Mouse (Mus musculus) MEL (cell line): Measurements from ENCODE around the gene Rsf1. TPM values are rescaled to one million over a fixed set of nuclear protein-coding genes. Genes with fewer than 3 reads are reported as not detected.

Source experiments
- DNase-seq: peaks from one replicate; pipeline ENCODE4 v3.0.0; 2011; ENCODE audit warnings: low read depth, low spot score
- H3K27ac ChIP-seq: 2 replicates; pipeline ENCODE4 v1.5.1; 2012; ENCODE audit warnings: low read depth, mild to moderate bottlenecking, control low read depth, low read length, moderate library complexity; ENCODE audit not compliant: control insufficient read depth
- H3K27me3 ChIP-seq, 2 experiments: fragments of 150-350 bp in 1 of 2; sonication (generic) in 1 of 2; 2 replicates each; pipeline ENCODE4 v1.6.1; 2012; ENCODE audit warnings: low read length in 2 of 2, mild to moderate bottlenecking in 2 of 2, improper control_type of control experiment in 1 of 2, moderate library complexity in 1 of 2; ENCODE audit not compliant: insufficient read depth in 2 of 2, control insufficient read depth in 1 of 2
- H3K36me3 ChIP-seq, 2 experiments: 2 replicates each; pipeline ENCODE4 v1.6.1; 2012 to 2014; ENCODE audit warnings: low read length in 2 of 2, improper control_type of control experiment in 1 of 2, inconsistent platforms in 1 of 2, mild to moderate bottlenecking in 1 of 2; ENCODE audit not compliant: insufficient read depth in 2 of 2, control insufficient read depth in 1 of 2
- H3K4me1 ChIP-seq, 2 experiments: fragments of 150-350 bp in 1 of 2; sonication (generic) in 1 of 2; 2 replicates each; pipeline ENCODE4 v1.6.1; 2012; ENCODE audit warnings: low read length in 2 of 2, improper control_type of control experiment in 1 of 2, mild to moderate bottlenecking in 1 of 2; ENCODE audit not compliant: insufficient read depth in 2 of 2, control insufficient read depth in 1 of 2
- H3K4me3 ChIP-seq, 2 experiments: fragments of 150-350 bp in 1 of 2; sonication (generic) in 1 of 2; 2 replicates each; pipeline ENCODE4 v1.5.1; 2012; ENCODE audit warnings: low read depth in 2 of 2, low read length in 2 of 2, mild to moderate bottlenecking in 2 of 2, moderate library complexity in 2 of 2, control low read depth in 1 of 2, improper control_type of control experiment in 1 of 2; ENCODE audit not compliant: control insufficient read depth in 1 of 2, insufficient read depth in 1 of 2
- H3K79me2 ChIP-seq: 2 replicates; pipeline ENCODE4 v1.6.1; 2012; ENCODE audit warnings: mild to moderate bottlenecking, low read length, moderate library complexity; ENCODE audit not compliant: control insufficient read depth, poor library complexity, insufficient read depth
- H3K9ac ChIP-seq: 2 replicates; pipeline ENCODE4 v1.6.1; 2012; ENCODE audit warnings: low read depth, mild to moderate bottlenecking, control low read depth, low read length, moderate library complexity; ENCODE audit not compliant: control insufficient read depth, poor library complexity, severe bottlenecking
- H3K9me3 ChIP-seq: fragments of 150-350 bp; sonication (generic); replicated peaks from 2 replicates; pipeline ENCODE4 v1.6.1; 2012; ENCODE audit warnings: mild to moderate bottlenecking, low read length, improper control_type of control experiment, moderate library complexity; ENCODE audit not compliant: insufficient read depth
- BHLHE40 ChIP-seq: IDR thresholded peaks from 2 replicates; pipeline ENCODE4 v1.6.1; 2012; ENCODE audit warnings: low read depth, mild to moderate bottlenecking, inconsistent platforms, low read length, improper control_type of control experiment, borderline replicate concordance
- CHD1 ChIP-seq: IDR thresholded peaks from 2 replicates; pipeline ENCODE4 v1.6.1; 2012; ENCODE audit warnings: low read depth, mild to moderate bottlenecking, inconsistent platforms, low read length, improper control_type of control experiment
- EP300 ChIP-seq, 2 experiments: IDR thresholded peaks; 2 replicates each; pipeline ENCODE4 v1.6.1; 2011; ENCODE audit warnings: improper control_type of control experiment in 2 of 2, low read length in 2 of 2, low read depth in 1 of 2, mild to moderate bottlenecking in 1 of 2
- GABPA ChIP-seq: IDR thresholded peaks from 2 replicates; pipeline ENCODE4 v1.6.1; 2012; ENCODE audit warnings: low read depth, mild to moderate bottlenecking, inconsistent platforms, low read length, improper control_type of control experiment, moderate library complexity
- GATA1 ChIP-seq: IDR thresholded peaks from 2 replicates; pipeline ENCODE4 v1.6.1; 2011; ENCODE audit warnings: low read depth, low read length, improper control_type of control experiment
- JUND ChIP-seq: IDR thresholded peaks from 2 replicates; pipeline ENCODE4 v1.6.1; 2011; ENCODE audit warnings: low read depth, mild to moderate bottlenecking, improper control_type of control experiment, low read length
- MAFK ChIP-seq: IDR thresholded peaks from 2 replicates; pipeline ENCODE4 v1.6.1; 2011; ENCODE audit warnings: low read depth, mild to moderate bottlenecking, low read length, improper control_type of control experiment, borderline replicate concordance
- MAX ChIP-seq: IDR thresholded peaks from 2 replicates; pipeline ENCODE4 v1.6.1; 2011; ENCODE audit warnings: low read length, improper control_type of control experiment
- MAZ ChIP-seq: IDR thresholded peaks from 2 replicates; pipeline ENCODE4 v1.6.1; 2012; ENCODE audit warnings: low read depth, mild to moderate bottlenecking, inconsistent platforms, low read length, improper control_type of control experiment
- MEF2A ChIP-seq: IDR thresholded peaks from 2 replicates; pipeline ENCODE4 v1.6.1; 2014; ENCODE audit warnings: low read depth, mild to moderate bottlenecking, inconsistent platforms, low read length, improper control_type of control experiment; ENCODE audit not compliant: poor library complexity, insufficient replicate concordance, severe bottlenecking; ENCODE audit errors: extremely low read depth
- MYB ChIP-seq: IDR thresholded peaks from 2 replicates; pipeline ENCODE4 v1.6.1; 2011; ENCODE audit warnings: mild to moderate bottlenecking, low read depth, low read length, improper control_type of control experiment
- TCF12 ChIP-seq: IDR thresholded peaks from 2 replicates; pipeline ENCODE4 v1.6.1; 2014; ENCODE audit warnings: low read depth, mild to moderate bottlenecking, inconsistent platforms, low read length, improper control_type of control experiment, moderate library complexity
- polyA plus RNA-seq, 2 experiments: library from polyadenylated mRNA; stranded (reverse) in 1 of 2; unstranded in 1 of 2; fragments of >175 nt in 1 of 2; fragments of >200 nt in 1 of 2; gene quantifications; 2 replicates each; pipeline versions ENCODE4 v1.2.1 to v1.2.4; 2012; ENCODE audit warnings: low replicate concordance in 2 of 2, low read depth in 1 of 2; ENCODE audit not compliant: insufficient read length in 2 of 2, insufficient read depth in 1 of 2, missing spikeins in 1 of 2
- total RNA-seq: library from RNA; depleted of rRNA; stranded (reverse); fragments of 300-350 nt; gene quantifications from 2 replicates; pipeline ENCODE4 v1.2.3, GENCODE M21; 2012

The Rsf1 gene
- total and polyA plus RNA-seq, 3 experiments, result 12.7 to 17.4 TPM; not detected in 1

GRCm38 (mm10) chr7:97730427-97730826, 150.7 kb downstream of the Rsf1 start (continued):
- no peak for TF ChIP-seq MAZ
- TF ChIP-seq EP300 (IDR thresholded peaks at IDR 0.05; ENCODE audit: low read depth in 1 of 2, low read length in 2 of 2), result no peak

DNA sequence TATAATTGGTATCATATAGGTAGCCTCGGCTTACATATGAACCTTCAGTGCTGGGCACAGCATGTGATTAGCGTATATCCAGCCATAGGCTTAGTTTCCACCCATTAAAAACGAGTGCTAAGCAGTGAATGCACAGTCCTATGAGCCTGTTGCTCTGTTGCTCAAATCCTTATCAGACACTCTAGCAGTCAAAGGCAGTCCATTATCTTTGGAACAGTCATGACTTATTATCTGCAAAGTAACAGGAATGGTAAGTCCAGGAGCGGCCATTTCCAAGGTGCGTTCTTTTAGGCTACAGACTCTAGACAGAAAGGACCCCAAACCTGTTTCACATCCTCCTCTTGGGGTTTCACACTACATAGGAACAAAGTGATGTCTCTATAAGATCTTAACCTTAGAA, 153.9 kb downstream of the Rsf1 start:
- H3K27me3 ChIP-seq, result no peaks in the 10 kb centered on the region
- H3K4me1 ChIP-seq, result peaks cover 1 to 10% of the 10 kb centered on the region in 2 experiments; a peak in 3 of 4 replicates
- no peak overlapping the region for H3K27ac ChIP-seq
- no peak for DNase-seq
- peaks cover 0 to 2% of the 10 kb centered on the region in 2 experiments; a peak in 2 of 4 replicates for H3K36me3 ChIP-seq
- TF ChIP-seq TCF12 (0 out of 2 replicates have a peak, but pooled peaks have one; percentile 38), BHLHE40 (no peak), GATA1 (peak; percentile 53), EP300 (IDR thresholded peaks at IDR 0.05; ENCODE audit: low read depth in 1 of 2, low read length in 2 of 2) (peak in 1 of 2 experiments; percentile 51; a peak in 1 of 4 replicates)
- no peak overlapping the region for H3K4me3 ChIP-seq
- H3K9me3 ChIP-seq, result no peaks in the 10 kb centered on the region
- no peak overlapping the region for H3K9ac ChIP-seq
- H3K79me2 ChIP-seq, result peaks cover 4% of the 10 kb centered on the region; the same call in 1 of the 2 replicates

- Histone ChIP-seq H3K79me2 (peaks cover 4% of the 10 kb centered on the region; the same call in 1 of the 2 replicates), H3K36me3 (peaks cover 0 to 2% of the 10 kb centered on the region in 2 experiments; a peak in 2 of 4 replicates), H3K27me3 (no peaks in the 10 kb centered on the region), H3K9me3 (no peaks in the 10 kb centered on the region), H3K9ac (no peak overlapping the region), H3K4me1 (peaks cover 1 to 18% of the 10 kb centered on the region in 2 experiments), H3K4me3 (no peak overlapping the region), H3K27ac (no peak overlapping the region)
- TF ChIP-seq MAZ (no peak), MAFK (no peak), MEF2A (no peak), CHD1 (no peak), MAX (no peak), MYB (no peak), JUND (no peak), EP300 (IDR thresholded peaks at IDR 0.05; ENCODE audit: low read depth in 1 of 2, low read length in 2 of 2) (no peak), GABPA (no peak), TCF12 (no peak)
- no peak for DNase-seq
Measured at GRCm38 (mm10) chr7:97735021-97735420, 155.3 kb downstream of the Rsf1 start.
